Mouse (Mus musculus): ENCODE data around the gene Tmem25. TPM values are rescaled to one million over a fixed set of nuclear protein-coding genes. Genes with fewer than 3 reads are reported as not detected.
A peak's percentile ranks its signal among the peaks of the same experiment; 100 is the strongest.
"Not testable (repeated sequence)": the region's sequence is repeated elsewhere in the genome, so short reads cannot be mapped to it uniquely, and the experiment has no call there.

The Tmem25 gene
- polyA plus RNA-seq, 1 experiment from 2014 or later: 0.80 TPM

DNA sequence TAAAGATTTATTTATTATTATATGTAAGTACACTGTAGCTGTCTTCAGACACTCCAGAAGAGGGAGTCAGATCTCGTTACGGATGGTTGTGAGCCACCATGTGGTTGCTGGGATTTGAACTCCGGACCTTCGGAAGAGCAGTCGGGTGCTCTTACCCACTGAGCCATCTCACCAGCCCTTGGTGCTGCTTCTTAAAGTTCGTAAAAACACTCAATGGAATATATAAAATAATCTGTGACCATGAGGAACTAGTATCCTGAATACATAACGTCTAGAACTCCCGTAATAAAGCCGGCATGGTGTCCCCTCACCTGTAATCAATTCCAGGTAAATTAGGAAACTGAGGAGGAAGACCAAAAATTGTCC lies 31.1 kb downstream of the Tmem25 start:
- Histone ChIP-seq H3K4me3 (ENCODE audit: low read depth, low read length) (peak overlapping the region; percentile 92), H3K27ac (ENCODE audit: low read depth, low read length) (peak overlapping the region; percentile 91; the same call in 1 of the 2 replicates), H3K4me2 (peak overlapping the region; percentile 39)
- not testable (repeated sequence) for H3K9ac ChIP-seq (ENCODE audit: low read depth, low read length); H3K9me3 ChIP-seq (replicated peaks; ENCODE audit: control insufficient read depth, low read length); H3K27me3 ChIP-seq (ENCODE audit: control insufficient read depth, insufficient read depth, low read length); H3K4me1 ChIP-seq (ENCODE audit: control insufficient read depth, insufficient read depth, low read length); ATAC-seq (replicated peaks; ENCODE audit: insufficient number of reproducible peaks, low FRiP score, low TSS enrichment); H3K36me3 ChIP-seq (ENCODE audit: control insufficient read depth, insufficient read depth, low read length)
- 42% methylated on average over 7 of the region's 9 CpGs for WGBS (ENCODE audit: insufficient replicate concordance)

DNA sequence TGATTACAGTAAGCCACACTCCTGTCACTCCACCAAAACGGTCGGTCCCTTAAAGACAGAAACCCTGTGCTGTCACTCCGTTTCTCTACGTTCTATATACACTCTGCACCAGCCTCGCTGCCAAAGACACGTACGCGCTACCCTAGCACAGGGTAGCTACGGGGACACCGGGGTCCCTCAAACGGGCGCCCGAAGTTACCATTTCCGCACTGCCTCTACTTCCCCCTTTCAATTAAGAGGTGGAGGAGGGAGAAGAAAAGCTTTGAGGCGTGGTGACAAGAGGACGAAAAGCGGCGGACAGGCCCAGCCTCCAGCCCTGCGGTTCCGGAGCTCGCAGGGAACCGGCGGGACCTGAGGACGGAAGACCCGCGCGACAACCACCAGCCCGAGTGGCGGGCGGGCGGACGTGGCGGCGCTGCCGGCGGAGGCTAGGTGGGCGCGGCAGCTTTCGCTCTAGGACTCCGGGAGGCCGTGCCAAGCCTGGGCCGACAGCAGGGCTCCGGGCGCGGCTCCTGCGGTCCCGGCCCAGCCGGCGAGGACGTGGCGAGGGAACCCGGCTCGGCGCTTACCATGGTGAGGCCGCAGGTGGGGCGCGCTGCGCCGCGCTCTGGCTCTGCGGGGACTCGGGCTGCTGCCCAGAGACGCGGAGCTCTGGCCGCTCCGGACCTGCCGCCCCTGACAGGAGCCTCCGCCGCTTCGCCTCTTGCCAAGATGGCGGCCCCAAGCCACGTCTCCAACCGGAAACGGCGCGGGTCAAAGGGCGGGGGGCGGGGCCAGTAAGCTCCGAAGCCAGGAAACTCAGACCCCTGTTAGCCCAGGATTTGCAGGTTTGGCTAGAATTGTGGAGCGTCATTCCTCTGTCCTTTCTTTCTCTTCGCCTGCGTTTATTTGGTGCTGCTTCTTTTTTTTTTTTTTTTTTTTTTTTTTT lies 31.7 kb downstream of the Tmem25 start, which contains the start of the genes Arcn1 and Ift46:
Arcn1 (minus strand) TSS at position 745 of the 928 bp plus-strand sequence.
Ift46 (plus strand) TSS at position 808 of the 928 bp plus-strand sequence.
- H3K4me2 ChIP-seq: peak within 1 kb of the TSS; percentile 75
- no peaks in the 10 kb centered on the region for H3K36me3 ChIP-seq (ENCODE audit: control insufficient read depth, insufficient read depth, low read length)
- no peaks in the 10 kb centered on the region for H3K27me3 ChIP-seq (ENCODE audit: control insufficient read depth, insufficient read depth, low read length)
- peak within 1 kb of the TSS; percentile 81 for H3K9ac ChIP-seq (ENCODE audit: low read depth, low read length)
- peak; percentile 86 for ATAC-seq (replicated peaks; ENCODE audit: insufficient number of reproducible peaks, low FRiP score, low TSS enrichment)
- no peaks in the 10 kb centered on the region for H3K9me3 ChIP-seq (replicated peaks; ENCODE audit: control insufficient read depth, low read length)
- H3K4me1 ChIP-seq (ENCODE audit: control insufficient read depth, insufficient read depth, low read length): peaks cover 11% of the 10 kb centered on the region; the same call in 1 of the 2 replicates
- peak within 1 kb of the TSS; percentile 92 for H3K4me3 ChIP-seq (ENCODE audit: low read depth, low read length)
- WGBS (ENCODE audit: insufficient replicate concordance): under 1% methylated on average over 70 of the region's 82 CpGs
- peak within 1 kb of the TSS; percentile 91 for H3K27ac ChIP-seq (ENCODE audit: low read depth, low read length)

DNA sequence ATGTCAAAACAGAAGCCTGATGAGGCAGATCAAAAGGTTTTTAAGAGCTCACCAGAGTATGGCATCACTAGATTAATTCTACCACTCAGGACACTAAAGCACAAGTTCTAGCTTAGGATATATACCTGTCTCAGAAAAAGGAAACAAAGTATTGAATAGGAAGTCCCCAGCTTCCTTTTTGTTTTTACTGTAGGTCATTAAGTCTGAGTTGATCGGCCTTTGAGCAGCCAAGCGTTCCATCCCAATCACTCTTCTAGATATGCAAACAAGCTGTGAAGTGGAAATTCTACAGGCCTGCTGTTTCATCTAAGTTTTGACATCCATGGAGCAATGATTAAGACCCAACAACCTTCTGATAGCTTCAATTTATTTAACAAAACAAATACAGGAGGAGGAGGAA lies 38.2 kb downstream of the Tmem25 start:
- no peak overlapping the region for H3K4me2 ChIP-seq
- no peak overlapping the region for H3K27ac ChIP-seq (ENCODE audit: low read depth, low read length)
- H3K9ac ChIP-seq (ENCODE audit: low read depth, low read length): no peak overlapping the region
- H3K36me3 ChIP-seq (ENCODE audit: control insufficient read depth, insufficient read depth, low read length): peaks cover 13% of the 10 kb centered on the region
- WGBS (ENCODE audit: insufficient replicate concordance): 59% methylated on average over 2 of the region's 2 CpGs
- H3K4me1 ChIP-seq (ENCODE audit: control insufficient read depth, insufficient read depth, low read length): peaks cover 13% of the 10 kb centered on the region; the same call in 1 of the 2 replicates
- no peaks in the 10 kb centered on the region for H3K27me3 ChIP-seq (ENCODE audit: control insufficient read depth, insufficient read depth, low read length)
- no peak overlapping the region for H3K4me3 ChIP-seq (ENCODE audit: low read depth, low read length)
- H3K9me3 ChIP-seq (replicated peaks; ENCODE audit: control insufficient read depth, low read length): no peaks in the 10 kb centered on the region
- no peak for ATAC-seq (replicated peaks; ENCODE audit: insufficient number of reproducible peaks, low FRiP score, low TSS enrichment)

DNA sequence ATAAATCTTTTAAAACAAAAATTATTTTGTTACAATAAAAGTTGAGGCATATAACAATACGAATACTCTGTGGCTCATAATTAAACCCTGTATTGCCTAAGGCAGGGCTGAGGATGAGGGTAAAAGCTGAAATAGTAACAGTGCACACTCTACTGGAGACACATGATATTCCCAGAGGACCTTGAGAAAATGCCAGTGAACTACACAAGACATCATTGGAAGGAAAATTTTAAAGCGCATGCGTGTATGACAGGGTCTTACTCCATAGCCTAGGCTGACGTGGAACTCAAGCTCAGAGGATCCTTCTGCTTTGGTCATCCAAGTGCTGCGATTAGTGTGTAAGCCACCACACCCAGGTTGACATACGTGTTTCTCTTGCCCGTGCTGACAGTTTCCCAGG lies 50.6 kb downstream of the Tmem25 start:
- Histone ChIP-seq H3K9ac (ENCODE audit: low read depth, low read length) (no peak overlapping the region), H3K27me3 (ENCODE audit: control insufficient read depth, insufficient read depth, low read length) (no peaks in the 10 kb centered on the region), H3K4me2 (no peak overlapping the region), H3K36me3 (ENCODE audit: control insufficient read depth, insufficient read depth, low read length) (peaks cover 38% of the 10 kb centered on the region), H3K4me3 (ENCODE audit: low read depth, low read length) (no peak overlapping the region), H3K27ac (ENCODE audit: low read depth, low read length) (no peak overlapping the region), H3K9me3 (replicated peaks; ENCODE audit: control insufficient read depth, low read length) (no peaks in the 10 kb centered on the region), H3K4me1 (ENCODE audit: control insufficient read depth, insufficient read depth, low read length) (no peaks in the 10 kb centered on the region)
- WGBS (ENCODE audit: insufficient replicate concordance): 90% methylated on average over 7 of the region's 7 CpGs
- ATAC-seq (replicated peaks; ENCODE audit: insufficient number of reproducible peaks, low FRiP score, low TSS enrichment): no peak

DNA sequence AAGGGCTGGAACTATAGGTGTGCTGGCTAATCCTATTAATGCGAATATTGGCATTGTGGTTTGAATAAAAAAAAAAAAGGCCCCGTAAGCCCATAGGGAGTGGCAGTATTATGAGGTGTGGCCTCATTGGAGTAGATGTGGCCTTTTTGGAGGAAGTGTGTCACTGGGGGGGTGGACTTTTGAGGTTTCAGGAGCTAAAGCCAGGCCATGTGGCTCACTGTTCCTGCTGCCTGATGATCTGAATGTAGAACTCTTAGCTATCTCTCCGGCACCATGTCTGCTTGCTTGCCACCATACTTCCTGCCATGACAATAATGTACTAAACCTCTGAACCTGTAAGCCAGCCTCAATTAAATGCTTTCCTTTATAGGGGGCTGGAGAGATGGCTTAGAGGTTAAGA lies 51.8 kb downstream of the Tmem25 start:
- Histone ChIP-seq H3K4me1 (ENCODE audit: control insufficient read depth, insufficient read depth, low read length) (no peaks in the 10 kb centered on the region), H3K9me3 (replicated peaks; ENCODE audit: control insufficient read depth, low read length) (no peaks in the 10 kb centered on the region), H3K36me3 (ENCODE audit: control insufficient read depth, insufficient read depth, low read length) (peaks cover 42% of the 10 kb centered on the region), H3K4me2 (no peak overlapping the region), H3K4me3 (ENCODE audit: low read depth, low read length) (no peak overlapping the region), H3K9ac (ENCODE audit: low read depth, low read length) (no peak overlapping the region), H3K27me3 (ENCODE audit: control insufficient read depth, insufficient read depth, low read length) (no peaks in the 10 kb centered on the region), H3K27ac (ENCODE audit: low read depth, low read length) (no peak overlapping the region)
- WGBS (ENCODE audit: insufficient replicate concordance): 88% methylated on average over 3 of the region's 3 CpGs
- ATAC-seq (replicated peaks; ENCODE audit: insufficient number of reproducible peaks, low FRiP score, low TSS enrichment): no peak

DNA sequence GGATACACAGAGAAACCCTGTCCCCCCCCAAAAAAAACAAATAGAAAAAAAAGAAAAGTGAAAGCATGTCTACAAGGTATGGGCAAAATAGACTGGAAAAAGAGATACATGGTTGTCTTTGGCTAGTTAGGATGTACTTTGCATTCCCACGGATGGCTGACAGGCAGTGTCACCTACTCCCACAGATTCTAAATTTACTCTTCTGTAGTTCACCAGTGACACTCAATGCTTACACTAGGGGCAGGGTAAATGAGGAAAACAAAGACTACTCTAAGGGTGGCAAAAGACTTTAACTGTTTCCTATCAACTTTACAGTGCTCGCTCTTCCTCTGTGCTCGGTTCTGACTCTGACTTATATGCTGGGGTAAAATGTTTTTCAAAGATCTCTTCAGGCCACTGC lies 52.4 kb downstream of the Tmem25 start:
- Histone ChIP-seq H3K9me3 (replicated peaks; ENCODE audit: control insufficient read depth, low read length) (no peaks in the 10 kb centered on the region), H3K36me3 (ENCODE audit: control insufficient read depth, insufficient read depth, low read length) (peaks cover 38% of the 10 kb centered on the region), H3K27ac (ENCODE audit: low read depth, low read length) (no peak overlapping the region), H3K4me2 (no peak overlapping the region), H3K27me3 (ENCODE audit: control insufficient read depth, insufficient read depth, low read length) (no peaks in the 10 kb centered on the region), H3K4me1 (ENCODE audit: control insufficient read depth, insufficient read depth, low read length) (no peaks in the 10 kb centered on the region), H3K9ac (ENCODE audit: low read depth, low read length) (no peak overlapping the region), H3K4me3 (ENCODE audit: low read depth, low read length) (no peak overlapping the region)
- no peak for ATAC-seq (replicated peaks; ENCODE audit: insufficient number of reproducible peaks, low FRiP score, low TSS enrichment)
- WGBS (ENCODE audit: insufficient replicate concordance): 90% methylated on average over 3 of the region's 3 CpGs

DNA sequence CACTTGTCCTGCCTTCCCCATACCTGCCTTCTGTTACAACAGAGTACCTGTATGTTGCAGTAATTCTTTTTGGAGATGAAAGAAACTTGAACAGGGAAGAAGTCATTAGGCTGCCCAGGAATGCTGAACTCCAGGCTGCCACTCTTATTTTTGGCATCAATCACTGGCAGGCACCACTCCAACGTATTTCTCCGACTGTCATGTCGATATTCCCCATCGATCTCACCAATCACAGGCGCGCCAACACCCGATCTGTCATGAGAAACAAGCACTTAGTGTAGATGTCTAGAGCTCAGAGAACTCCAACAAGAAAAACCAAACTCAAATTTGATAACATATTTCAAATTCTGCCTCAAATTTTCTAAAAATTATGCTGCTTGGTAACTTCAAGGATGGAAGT lies 53.7 kb downstream of the Tmem25 start:
- no peak overlapping the region for H3K27ac ChIP-seq (ENCODE audit: low read depth, low read length)
- no peaks in the 10 kb centered on the region for H3K9me3 ChIP-seq (replicated peaks; ENCODE audit: control insufficient read depth, low read length)
- H3K4me2 ChIP-seq: no peak overlapping the region
- H3K4me3 ChIP-seq (ENCODE audit: low read depth, low read length): no peak overlapping the region
- no peak overlapping the region for H3K9ac ChIP-seq (ENCODE audit: low read depth, low read length)
- H3K27me3 ChIP-seq (ENCODE audit: control insufficient read depth, insufficient read depth, low read length): no peaks in the 10 kb centered on the region
- no peaks in the 10 kb centered on the region for H3K4me1 ChIP-seq (ENCODE audit: control insufficient read depth, insufficient read depth, low read length)
- WGBS (ENCODE audit: insufficient replicate concordance): 93% methylated on average over 7 of the region's 7 CpGs
- ATAC-seq (replicated peaks; ENCODE audit: insufficient number of reproducible peaks, low FRiP score, low TSS enrichment): no peak
- peaks cover 33% of the 10 kb centered on the region for H3K36me3 ChIP-seq (ENCODE audit: control insufficient read depth, insufficient read depth, low read length)
